ENCODE assay signal across 11 mouse cellular contexts in genomic region chr16:19960407-19961058, GRCm38 (mm10). TPM values are rescaled to one million over a fixed set of nuclear protein-coding genes. Genes with fewer than 3 reads are reported as not detected.
DNase-seq lines count a peak whose midpoint lies in the region; ATAC-seq and TF ChIP-seq lines count a peak whose summit lies in the region.
"Had no signal": no experiment of that assay in that cellular context is flagged by ENCODE, and none has a peak within 500 bp of the region (broad histone marks: within the 10 kb centered on the region; RNA-seq: fewer than 3 reads in every experiment).

No protein-coding gene starts in this region.

- TF ChIP-seq CTCF in kidney, adult 2 months (conservative IDR thresholded peaks at IDR 0.05; ENCODE audit: insufficient read depth, insufficient read length, low read depth, low read length): no peak
- no peak for TF ChIP-seq CTCF in stomach, postnatal 0 days (IDR thresholded peaks at IDR 0.05; ENCODE audit: low read depth)

- WGBS in kidney, adult 2 months: 61% methylated on average over 4 of the region's 4 CpGs
- WGBS in kidney, embryonic 15.5 days: 60% methylated on average over 4 of the region's 4 CpGs
- 56% methylated on average over 4 of the region's 4 CpGs for WGBS in stomach, postnatal 0 days
- WGBS in midbrain, embryonic 11.5 days: 84% methylated on average over 4 of the region's 4 CpGs

- H3K27ac ChIP-seq in kidney, adult 2 months (ENCODE audit: insufficient read depth, low read depth, low read length): peak overlapping the region; percentile 50; the same call in 1 of the 2 replicates
- H3K27ac ChIP-seq in kidney, embryonic 15.5 days: no peak overlapping the region
- H3K27ac ChIP-seq in stomach, postnatal 0 days (replicated peaks): no peak overlapping the region
- no peak overlapping the region for H3K27ac ChIP-seq in midbrain, embryonic 11.5 days (ENCODE audit: low read depth, low read length)
- H3K27ac ChIP-seq: liver, embryonic 15.5 days had no signal

- TF ChIP-seq POLR2A in kidney, adult 2 months (IDR thresholded peaks at IDR 0.05; ENCODE audit: low read depth, low read length): no peak

- no peaks in the 10 kb centered on the region; the same call in 1 of the 2 replicates for H3K36me3 ChIP-seq in kidney, adult 2 months (ENCODE audit: control insufficient read depth, insufficient read depth, low read length)
- H3K36me3 ChIP-seq in kidney, embryonic 15.5 days: no peaks in the 10 kb centered on the region
- no peaks in the 10 kb centered on the region for H3K36me3 ChIP-seq in stomach, postnatal 0 days (ENCODE audit: control insufficient read depth, insufficient read depth, low read length)
- no peaks in the 10 kb centered on the region for H3K36me3 ChIP-seq in midbrain, embryonic 11.5 days (ENCODE audit: control insufficient read depth, insufficient read depth, low read length)
- H3K36me3 ChIP-seq: liver, embryonic 15.5 days had no signal

- H3K4me1 ChIP-seq in kidney, adult 2 months (ENCODE audit: control insufficient read depth, insufficient read depth, low read length): peaks cover 3% of the 10 kb centered on the region; the same call in 1 of the 2 replicates
- H3K4me1 ChIP-seq in kidney, embryonic 15.5 days: no peaks in the 10 kb centered on the region
- no peaks in the 10 kb centered on the region for H3K4me1 ChIP-seq in stomach, postnatal 0 days (replicated peaks; ENCODE audit: control insufficient read depth, insufficient read depth)
- H3K4me1 ChIP-seq in midbrain, embryonic 11.5 days (ENCODE audit: control insufficient read depth, insufficient read depth, low read length): no peaks in the 10 kb centered on the region
- H3K4me1 ChIP-seq: liver, embryonic 15.5 days had no signal

- no peaks in the 10 kb centered on the region for H3K27me3 ChIP-seq in kidney, adult 2 months (replicated peaks; ENCODE audit: control insufficient read depth, insufficient read depth, low read length)
- H3K27me3 ChIP-seq in kidney, embryonic 15.5 days: no peaks in the 10 kb centered on the region
- no peaks in the 10 kb centered on the region for H3K27me3 ChIP-seq in stomach, postnatal 0 days (ENCODE audit: control insufficient read depth, insufficient read depth, low read length)
- no peaks in the 10 kb centered on the region for H3K27me3 ChIP-seq in midbrain, embryonic 11.5 days (ENCODE audit: control insufficient read depth, insufficient read depth, low read length)
- H3K27me3 ChIP-seq: liver, embryonic 15.5 days had no signal

- DNase-seq in kidney, adult 2 months: peak; percentile 42
- peak; percentile 69 for DNase-seq in thymus, postnatal 0 days (ENCODE audit: low spot score)
- no peak for DNase-seq in thymus, postnatal 4 days
- peak; percentile 31 for DNase-seq in brain, adult 2 months (ENCODE audit: low read depth, low spot score)
- DNase-seq in stomach, postnatal 0 days (ENCODE audit: low spot score): no peak
- DNase-seq in midbrain, embryonic 11.5 days (ENCODE audit: low spot score, missing footprints): no peak
- DNase-seq: left cerebral cortex, postnatal 4 days; midbrain, embryonic 14.5 days had no signal

- no peak overlapping the region for H3K4me2 ChIP-seq in kidney, embryonic 15.5 days
- H3K4me2 ChIP-seq in stomach, postnatal 0 days (replicated peaks; ENCODE audit: low read depth): no peak overlapping the region
- H3K4me2 ChIP-seq in midbrain, embryonic 11.5 days: no peak overlapping the region
- H3K4me2 ChIP-seq: liver, embryonic 15.5 days had no signal

- no peaks in the 10 kb centered on the region for H3K9me3 ChIP-seq in kidney, embryonic 15.5 days (replicated peaks)
- H3K9me3 ChIP-seq in stomach, postnatal 0 days (ENCODE audit: control insufficient read depth, low read length): no peaks in the 10 kb centered on the region
- H3K9me3 ChIP-seq in midbrain, embryonic 11.5 days (ENCODE audit: control insufficient read depth, low read length): no peaks in the 10 kb centered on the region
- H3K9me3 ChIP-seq: liver, embryonic 15.5 days had no signal

- no peak overlapping the region for H3K9ac ChIP-seq in kidney, embryonic 15.5 days
- H3K9ac ChIP-seq in stomach, postnatal 0 days (ENCODE audit: low read length): no peak overlapping the region
- H3K9ac ChIP-seq in midbrain, embryonic 11.5 days (ENCODE audit: low read length): no peak overlapping the region
- H3K9ac ChIP-seq: liver, embryonic 15.5 days had no signal

- no peak for ATAC-seq in kidney, embryonic 15.5 days (replicated peaks; ENCODE audit: low FRiP score)
- 0 out of 2 replicates have a peak, but pooled peaks have one; percentile 29 for ATAC-seq in stomach, postnatal 0 days (ENCODE audit: low FRiP score, low TSS enrichment)
- no peak for ATAC-seq in midbrain, embryonic 11.5 days (ENCODE audit: low FRiP score)
- ATAC-seq: intestine, postnatal 0 days had no signal

- no peak overlapping the region for H3K4me3 ChIP-seq in kidney, adult 2 months (ENCODE audit: insufficient read depth, low read depth, low read length)
- H3K4me3 ChIP-seq in kidney, embryonic 15.5 days (replicated peaks): no peak overlapping the region
- H3K4me3 ChIP-seq in stomach, postnatal 0 days (ENCODE audit: low read depth, low read length): no peak overlapping the region
- no peak overlapping the region for H3K4me3 ChIP-seq in midbrain, embryonic 11.5 days (ENCODE audit: low read depth, low read length)
- H3K4me3 ChIP-seq: liver, embryonic 15.5 days had no signal

- no peak for TF ChIP-seq EP300 in stomach, postnatal 0 days (optimal IDR thresholded peaks at IDR 0.05)

RNA-seq across cellular contexts. Expression of gene Klhl6, which starts 22.3 kb away (rescaled TPM):
- polyA plus RNA-seq in kidney, adult 2 months (2012; rRNA removed): 4.1 and 5.2 TPM in 2 replicates
- polyA plus RNA-seq in kidney, embryonic 15.5 days (2015; fragmentation: Nextera tagmentation; extraction: Ambion mirVana): 15.3 and 17.2 TPM in 2 replicates
- 130 and 131 TPM in 2 replicates for polyA plus RNA-seq in thymus, postnatal 0 days (2015; fragmentation: Nextera tagmentation; extraction: Ambion mirVana)
- polyA plus RNA-seq in stomach, postnatal 0 days (2015; fragmentation: Nextera tagmentation; extraction: Ambion mirVana): 2.4 and 2.7 TPM in 2 replicates
- 7.0 and 8.4 TPM in 2 replicates for polyA plus RNA-seq in midbrain, embryonic 11.5 days (2014; fragmentation: Nextera tagmentation; extraction: Ambion mirVana)

Comparison
In these comparisons a context has a peak if more than half of its experiments do, and no peak if none do; other contexts are left out.
1. DNase-seq: peak in kidney, adult 2 months (single experiment), thymus, postnatal 0 days (single experiment) and brain, adult 2 months (single experiment); none in thymus, postnatal 4 days (single experiment), stomach, postnatal 0 days (single experiment) and midbrain, embryonic 11.5 days (single experiment).